Mouse (Mus musculus) lung, embryonic 14.5 days (tissue): ENCODE measurements around the gene Ttyh3. TPM values are rescaled to one million over a fixed set of nuclear protein-coding genes. Genes with fewer than 3 reads are reported as not detected.

Experiments
- ATAC-seq: fragments of 200-750 bp; cut with Nextera tagmentation; 2 replicates; pipeline ENCODE4 v1.8.0; 2017; ENCODE audit warnings: mild to moderate bottlenecking, moderate TSS enrichment, moderate library complexity; ENCODE audit not compliant: insufficient read depth
- DNase-seq: peaks from one replicate; pipeline ENCODE4 v3.0.0-alpha.2; 2015
- H3K27ac ChIP-seq: fragments of 300-500 bp; sonication (generic); 2 replicates; pipeline ENCODE4 v1.5.1; 2014; ENCODE audit warnings: low read depth, mild to moderate bottlenecking, moderate library complexity
- H3K27me3 ChIP-seq: fragments of 300-500 bp; sonication (generic); 2 replicates; pipeline ENCODE4 v1.6.1; 2014; ENCODE audit warnings: low read length, control low read depth; ENCODE audit not compliant: insufficient read depth
- H3K36me3 ChIP-seq: fragments of 300-500 bp; sonication (generic); 2 replicates; pipeline ENCODE4 v1.6.1; 2014; ENCODE audit warnings: control low read depth; ENCODE audit not compliant: insufficient read depth
- H3K4me1 ChIP-seq: fragments of 300-500 bp; sonication (generic); 2 replicates; pipeline ENCODE4 v1.6.1; 2014; ENCODE audit warnings: antibody characterized with exemption, control low read depth; ENCODE audit not compliant: insufficient read depth
- H3K4me2 ChIP-seq: fragments of 300-500 bp; sonication (generic); 2 replicates; pipeline ENCODE4 v1.6.1; 2014; ENCODE audit warnings: mild to moderate bottlenecking
- H3K4me3 ChIP-seq: fragments of 300-500 bp; sonication (generic); 2 replicates; pipeline ENCODE4 v1.5.1; 2014; ENCODE audit warnings: low read depth, low read length
- H3K9ac ChIP-seq: fragments of 300-500 bp; sonication (generic); 2 replicates; pipeline ENCODE4 v1.6.1; 2014
- H3K9me3 ChIP-seq: fragments of 300-500 bp; sonication (generic); 2 replicates; pipeline ENCODE4 v1.6.1; 2016; ENCODE audit warnings: low read depth, low read length, control low read depth
- CTCF ChIP-seq: IDR thresholded peaks from 2 replicates; pipeline ENCODE4 v1.5.1; 2016; ENCODE audit warnings: antibody characterized with exemption, low read depth
- WGBS: fragments of 180-500 bp; shearing (Covaris S2); extraction: QIAGEN DNeasy Blood & Tissue Kit; methylation state at CpG from one replicate; pipeline ENCODE4 v1.1.7; 2014; 5-methylcytosine and 5-hydroxymethylcytosine counted together
- polyA plus RNA-seq: library from polyadenylated mRNA; unstranded; fragments of >200 nt; fragmentation: Nextera tagmentation; extraction: Ambion mirVana; gene quantifications from 2 replicates; pipeline ENCODE4 v1.2.1, GENCODE M21; 2014

Gene Ttyh3
- polyA plus RNA-seq, 1 experiment from 2014 or later: 61.6 TPM

GRCm38 (mm10) chr5:140575381-140575866, 73.4 kb downstream of the Ttyh3 start:
- Histone ChIP-seq H3K27me3 (no peaks in the 10 kb centered on the region), H3K9ac (no peak overlapping the region), H3K4me3 (no peak overlapping the region), H3K4me1 (no peaks in the 10 kb centered on the region), H3K4me2 (no peak overlapping the region), H3K27ac (no peak overlapping the region), H3K36me3 (no peaks in the 10 kb centered on the region), H3K9me3 (no peaks in the 10 kb centered on the region)
- no peak for ATAC-seq
- TF ChIP-seq CTCF: no peak
- DNase-seq: no peak
- WGBS: 36% methylated on average over 5 of the region's 5 CpGs

GRCm38 (mm10) chr5:140572611-140573010, 76.2 kb downstream of the Ttyh3 start:
- H3K4me3 ChIP-seq: no peak overlapping the region
- no peak for ATAC-seq

GRCm38 (mm10) chr5:140571673-140572072, 77.2 kb downstream of the Ttyh3 start:
- no peak overlapping the region for H3K27ac ChIP-seq
- no peak for DNase-seq
- H3K27me3 ChIP-seq: no peaks in the 10 kb centered on the region

More at GRCm38 (mm10) chr5:140572611-140573010, 76.2 kb downstream of the Ttyh3 start:
- H3K36me3 ChIP-seq: no peaks in the 10 kb centered on the region
- H3K27me3 ChIP-seq: no peaks in the 10 kb centered on the region
- no peak overlapping the region for H3K4me2 ChIP-seq
- no peak overlapping the region for H3K27ac ChIP-seq
- H3K9ac ChIP-seq: no peak overlapping the region
- H3K4me1 ChIP-seq: peaks cover 6% of the 10 kb centered on the region
- no peaks in the 10 kb centered on the region for H3K9me3 ChIP-seq
- DNase-seq: no peak
- TF ChIP-seq CTCF: no peak
- WGBS: 55% methylated on average over 6 of the region's 6 CpGs

GRCm38 (mm10) chr5:140571201-140571600, 77.6 kb downstream of the Ttyh3 start:
- Histone ChIP-seq H3K4me2 (no peak overlapping the region), H3K27ac (no peak overlapping the region), H3K9ac (no peak overlapping the region), H3K4me1 (peaks cover 9% of the 10 kb centered on the region), H3K4me3 (no peak overlapping the region), H3K27me3 (no peaks in the 10 kb centered on the region), H3K36me3 (no peaks in the 10 kb centered on the region), H3K9me3 (no peaks in the 10 kb centered on the region)
- no peak for ATAC-seq
- DNase-seq: no peak
- TF ChIP-seq CTCF: no peak
- 62% methylated on average over 4 of the region's 4 CpGs for WGBS

More at GRCm38 (mm10) chr5:140571673-140572072, 77.2 kb downstream of the Ttyh3 start:
- Histone ChIP-seq H3K9ac (no peak overlapping the region), H3K4me3 (no peak overlapping the region), H3K4me2 (no peak overlapping the region), H3K9me3 (no peaks in the 10 kb centered on the region), H3K4me1 (peaks cover 9% of the 10 kb centered on the region), H3K36me3 (no peaks in the 10 kb centered on the region)
- no peak for ATAC-seq
- TF ChIP-seq CTCF: no peak
- WGBS: 57% methylated on average over 10 of the region's 10 CpGs

Other genes with a start within 250 kb of the Ttyh3 start
- 172 and 184 TPM in 2 replicates for gene Eif3b, start 229.7 kb downstream of the Ttyh3 start, polyA plus RNA-seq
- not detected in 2 replicates for gene Gm4869, start 203.4 kb downstream of the Ttyh3 start, polyA plus RNA-seq
- gene Chst12, start 143.5 kb downstream of the Ttyh3 start, polyA plus RNA-seq: 21.5 and 22.0 TPM in 2 replicates
- not detected in 2 replicates for gene Grifin, start 84.0 kb downstream of the Ttyh3 start, polyA plus RNA-seq
- gene Lfng, start 41.7 kb downstream of the Ttyh3 start, polyA plus RNA-seq: 20.5 and 22.0 TPM in 2 replicates
- 21.1 and 25.5 TPM in 2 replicates for gene Iqce, start 53.3 kb upstream of the Ttyh3 start, polyA plus RNA-seq
- gene Brat1, start 56.0 kb upstream of the Ttyh3 start, polyA plus RNA-seq: 19.8 and 21.2 TPM in 2 replicates
- 0.99 and 1.1 TPM in 2 replicates for gene Amz1, start 75.1 kb upstream of the Ttyh3 start, polyA plus RNA-seq
- 63.0 and 77.1 TPM in 2 replicates for gene Gna12, start 181.4 kb upstream of the Ttyh3 start, polyA plus RNA-seq